Mouse (Mus musculus) forebrain, embryonic 16.5 days (tissue): ENCODE measurements around the gene A530064D06Rik. TPM values are rescaled to one million over a fixed set of nuclear protein-coding genes. Genes with fewer than 3 reads are reported as not detected.
"Not testable (repeated sequence)": the region's sequence is repeated elsewhere in the genome, so short reads cannot be mapped to it uniquely, and the experiment has no call there.

Experiments used
- ATAC-seq: fragments of 200-750 bp; cut with Nextera tagmentation; 2 replicates; pipeline ENCODE4 v1.8.0; 2017; ENCODE audit warnings: mild to moderate bottlenecking, moderate library complexity
- H3K27ac ChIP-seq: fragments of 300-500 bp; sonication (generic); 2 replicates; pipeline ENCODE4 v1.5.1; 2014; ENCODE audit warnings: low read length, control low read depth
- H3K27me3 ChIP-seq: fragments of 300-500 bp; sonication (generic); replicated peaks from 2 replicates; pipeline ENCODE4 v1.6.1; 2014; ENCODE audit warnings: low read length; ENCODE audit not compliant: control insufficient read depth, insufficient read depth
- H3K36me3 ChIP-seq: fragments of 300-500 bp; sonication (generic); 2 replicates; pipeline ENCODE4 v1.6.1; 2014; ENCODE audit not compliant: control insufficient read depth, insufficient read depth
- H3K4me1 ChIP-seq: fragments of 300-500 bp; sonication (generic); replicated peaks from 2 replicates; pipeline ENCODE4 v1.6.1; 2014; ENCODE audit warnings: low read length; ENCODE audit not compliant: control insufficient read depth, insufficient read depth
- H3K4me2 ChIP-seq: fragments of 300-500 bp; sonication (generic); 2 replicates; pipeline ENCODE4 v1.6.1; 2014; ENCODE audit warnings: mild to moderate bottlenecking, low read length, control low read depth
- H3K4me3 ChIP-seq: fragments of 300-500 bp; sonication (generic); replicated peaks from 2 replicates; pipeline ENCODE4 v1.5.1; 2014; ENCODE audit warnings: mild to moderate bottlenecking, low read length, control low read depth
- H3K9ac ChIP-seq: fragments of 300-500 bp; sonication (generic); replicated peaks from 2 replicates; pipeline ENCODE4 v1.6.1; 2014; ENCODE audit warnings: low read depth, low read length, control low read depth
- H3K9me3 ChIP-seq: fragments of 300-500 bp; sonication (generic); 2 replicates; pipeline ENCODE4 v1.6.1; 2016; ENCODE audit warnings: low read length; ENCODE audit not compliant: control insufficient read depth
- WGBS: fragments of 180-500 bp; shearing (Covaris S2); extraction: QIAGEN DNeasy Blood & Tissue Kit; methylation state at CpG from one replicate; pipeline ENCODE4 v1.1.7; 2014; 5-methylcytosine and 5-hydroxymethylcytosine counted together
- polyA plus RNA-seq: library from polyadenylated mRNA; unstranded; fragments of >200 nt; fragmentation: Nextera tagmentation; extraction: Ambion mirVana; gene quantifications from 2 replicates; pipeline ENCODE4 v1.2.1, GENCODE M21; 2015

Gene A530064D06Rik
- not detected in 2 replicates for polyA plus RNA-seq

DNA sequence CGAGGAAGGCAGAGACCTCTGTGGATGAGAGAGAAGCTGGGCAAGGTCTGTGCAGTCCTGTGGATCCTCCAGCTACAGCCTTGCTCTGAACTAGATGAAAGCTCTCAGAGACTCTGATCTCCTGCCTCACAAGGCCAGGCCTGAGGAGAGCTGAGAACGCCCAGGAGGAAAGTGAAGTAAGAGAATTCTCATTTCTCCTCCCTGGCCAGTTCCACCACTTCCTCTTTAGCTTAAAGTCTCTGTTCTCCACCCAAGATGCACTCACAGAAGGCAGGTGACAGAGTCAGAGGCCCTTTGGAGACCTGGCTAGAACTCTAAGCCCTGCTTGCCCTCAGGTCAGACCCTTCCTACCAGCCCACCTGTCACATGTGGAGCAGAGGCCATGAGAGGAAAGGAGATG lies at the start of gene A530064D06Rik:
Gene A530064D06Rik (minus strand): TSS at position 173 of the 400 bp plus-strand sequence.
- H3K4me3 ChIP-seq, H3K9me3 ChIP-seq, H3K36me3 ChIP-seq, H3K27me3 ChIP-seq, H3K9ac ChIP-seq, H3K4me2 ChIP-seq, H3K4me1 ChIP-seq, ATAC-seq, H3K27ac ChIP-seq: not testable (repeated sequence)
- WGBS = 89% methylated on average over 2 of the region's 2 CpGs

DNA sequence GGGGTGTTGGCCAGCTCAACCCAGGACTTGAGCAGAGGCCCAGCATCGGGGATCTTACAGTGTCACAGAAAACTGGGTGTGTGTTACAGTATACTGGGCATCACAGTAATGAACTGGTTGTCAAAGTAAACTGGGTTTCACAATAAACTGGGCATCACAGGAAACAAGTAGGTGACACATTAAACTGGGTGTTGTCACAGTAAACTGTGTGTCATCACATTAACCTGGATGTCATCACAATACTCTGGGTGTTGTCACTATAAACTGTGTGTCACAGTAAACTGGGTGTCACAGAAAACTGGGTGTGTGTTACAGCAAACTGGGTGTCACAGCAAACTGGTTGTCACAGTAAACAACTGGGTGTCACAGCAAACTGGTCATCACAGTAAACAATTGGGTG lies 48.4 kb upstream of the A530064D06Rik start:
- Histone ChIP-seq H3K36me3 (no peaks in the 10 kb centered on the region), H3K27me3 (no peaks in the 10 kb centered on the region), H3K9me3 (no peaks in the 10 kb centered on the region), H3K4me1 (no peaks in the 10 kb centered on the region), H3K9ac (no peak overlapping the region), H3K4me3 (no peak overlapping the region), H3K4me2 (no peak overlapping the region), H3K27ac (no peak overlapping the region)
- 91% methylated on average over 1 of the region's 1 CpGs for WGBS
- no peak for ATAC-seq

DNA sequence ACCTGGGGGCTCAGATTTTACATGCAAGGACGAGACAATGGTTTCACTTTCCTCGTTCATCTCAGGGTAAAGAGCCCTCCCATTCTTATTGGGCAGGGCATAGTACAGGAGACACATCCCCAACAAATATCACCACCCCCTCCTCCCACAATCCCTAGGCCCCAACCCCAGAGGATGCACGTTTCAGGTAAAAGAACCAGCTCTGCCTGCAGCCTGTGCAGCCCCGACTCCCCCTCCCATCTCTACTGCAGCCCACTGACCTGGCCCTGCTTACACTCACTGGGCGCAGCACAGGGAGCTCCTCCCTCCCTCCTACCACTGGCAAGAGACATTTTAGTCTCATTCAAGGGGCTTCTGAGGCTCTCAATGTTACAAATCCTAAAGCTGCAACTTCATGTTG lies 46.4 kb upstream of the A530064D06Rik start:
- H3K9me3 ChIP-seq = no peaks in the 10 kb centered on the region
- ATAC-seq = no peak
- no peak overlapping the region for H3K9ac ChIP-seq
- WGBS = 71% methylated on average over 5 of the region's 5 CpGs
- no peak overlapping the region for H3K27ac ChIP-seq
- no peaks in the 10 kb centered on the region for H3K36me3 ChIP-seq
- H3K4me1 ChIP-seq = no peaks in the 10 kb centered on the region
- H3K4me2 ChIP-seq = no peak overlapping the region
- H3K27me3 ChIP-seq = no peaks in the 10 kb centered on the region
- no peak overlapping the region for H3K4me3 ChIP-seq

DNA sequence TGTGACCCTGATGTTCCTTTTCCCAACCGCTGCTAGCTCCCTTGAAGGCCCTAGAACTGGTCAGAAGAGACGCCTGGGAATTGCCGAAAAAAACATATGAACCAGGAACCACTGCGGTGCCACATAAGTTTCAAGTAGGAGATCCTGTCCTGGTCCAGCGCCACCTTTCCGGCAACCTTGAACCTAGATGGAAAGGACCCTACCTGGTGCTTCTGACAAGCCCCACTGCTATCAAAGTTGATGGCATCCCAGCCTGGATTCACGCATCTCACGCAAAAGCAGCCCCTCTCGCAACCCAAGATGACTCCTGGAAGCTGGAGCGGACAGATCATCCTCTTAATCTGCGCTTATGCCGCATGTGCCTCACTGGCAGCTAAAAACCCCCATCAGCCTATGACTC lies 45.5 kb upstream of the A530064D06Rik start:
- Histone ChIP-seq H3K4me3 (no peak overlapping the region), H3K4me2 (no peak overlapping the region), H3K9me3 (no peaks in the 10 kb centered on the region), H3K9ac (no peak overlapping the region), H3K27ac (no peak overlapping the region), H3K27me3 (no peaks in the 10 kb centered on the region), H3K4me1 (no peaks in the 10 kb centered on the region), H3K36me3 (no peaks in the 10 kb centered on the region)
- ATAC-seq = no peak
- 96% methylated on average over 12 of the region's 12 CpGs for WGBS

DNA sequence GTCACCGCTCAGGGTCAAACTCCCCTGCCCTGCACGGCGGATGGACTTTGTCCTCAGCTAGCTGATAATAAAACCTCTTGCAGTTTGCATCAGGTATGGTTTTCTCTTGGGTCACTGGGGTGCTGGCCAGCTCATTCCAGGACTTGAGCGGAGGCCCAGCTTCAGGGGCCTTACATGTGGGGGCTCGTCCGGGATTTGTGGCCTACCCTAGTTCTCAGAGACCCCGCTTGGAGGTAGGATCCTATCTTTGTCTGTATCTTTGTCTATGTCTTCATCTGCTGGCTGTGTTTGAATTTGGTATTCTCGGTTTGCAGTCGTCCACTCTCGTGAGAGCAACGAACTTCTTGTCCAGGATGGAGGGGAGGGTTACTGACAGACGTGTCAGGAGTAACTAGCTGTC lies 36.0 kb upstream of the A530064D06Rik start:
- no peak overlapping the region for H3K27ac ChIP-seq
- no peak overlapping the region for H3K4me2 ChIP-seq
- H3K4me3 ChIP-seq = no peak overlapping the region
- H3K36me3 ChIP-seq = no peaks in the 10 kb centered on the region
- H3K9ac ChIP-seq = no peak overlapping the region
- no peaks in the 10 kb centered on the region for H3K27me3 ChIP-seq
- 0 out of 2 replicates have a peak, but pooled peaks cover 4% of the 10 kb centered on the region for H3K9me3 ChIP-seq
- no peak for ATAC-seq
- WGBS = 97% methylated on average over 12 of the region's 12 CpGs
- H3K4me1 ChIP-seq = no peaks in the 10 kb centered on the region

DNA sequence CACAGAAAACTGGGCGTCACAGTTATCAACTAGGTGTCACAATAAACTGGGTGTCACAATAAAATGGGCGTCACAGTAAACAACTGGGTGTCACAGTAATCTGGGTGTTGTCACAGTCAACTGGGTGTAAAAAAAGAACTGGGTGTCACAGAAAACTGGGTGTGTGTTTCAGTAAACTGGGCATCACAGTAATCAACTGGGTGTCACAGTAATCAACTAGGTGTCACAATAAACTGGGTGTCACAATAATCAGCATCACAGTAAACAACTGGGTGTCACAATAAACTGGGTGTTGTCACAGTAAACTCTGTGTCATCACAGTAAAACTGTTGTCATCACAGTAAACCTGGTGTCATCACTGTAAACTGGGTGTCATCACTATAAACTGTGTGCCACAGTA lies 25.3 kb upstream of the A530064D06Rik start:
- H3K4me1 ChIP-seq = no peaks in the 10 kb centered on the region
- H3K36me3 ChIP-seq = no peaks in the 10 kb centered on the region
- WGBS = 86% methylated on average over 2 of the region's 2 CpGs
- ATAC-seq = no peak
- H3K4me2 ChIP-seq = no peak overlapping the region
- H3K9me3 ChIP-seq = no peaks in the 10 kb centered on the region
- no peak overlapping the region for H3K27ac ChIP-seq
- no peak overlapping the region for H3K9ac ChIP-seq
- no peaks in the 10 kb centered on the region for H3K27me3 ChIP-seq
- no peak overlapping the region for H3K4me3 ChIP-seq

DNA sequence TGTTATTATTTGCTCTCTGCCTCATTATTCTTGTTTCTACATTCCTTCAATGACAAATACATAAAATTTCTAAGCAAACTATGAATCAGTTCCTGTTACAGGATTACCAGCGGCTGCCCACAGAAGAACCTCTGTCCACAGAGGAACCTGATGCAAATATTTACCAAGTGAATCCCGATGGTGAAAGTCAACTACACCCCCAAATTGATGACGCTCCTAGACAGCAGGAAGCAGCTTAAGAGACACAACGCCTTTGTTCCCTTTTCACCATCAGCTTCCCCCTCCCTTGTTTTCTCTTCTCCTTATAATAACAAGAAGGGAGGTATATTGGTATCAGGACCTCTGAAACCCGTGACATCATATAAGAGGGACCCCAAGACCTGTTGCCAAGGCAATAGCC lies 18.2 kb upstream of the A530064D06Rik start:
- Histone ChIP-seq H3K4me1 (no peaks in the 10 kb centered on the region), H3K27ac (no peak overlapping the region), H3K9ac (no peak overlapping the region), H3K27me3 (no peaks in the 10 kb centered on the region), H3K4me2 (no peak overlapping the region), H3K9me3 (no peaks in the 10 kb centered on the region), H3K4me3 (no peak overlapping the region), H3K36me3 (no peaks in the 10 kb centered on the region)
- no peak for ATAC-seq
- 84% methylated on average over 5 of the region's 5 CpGs for WGBS

DNA sequence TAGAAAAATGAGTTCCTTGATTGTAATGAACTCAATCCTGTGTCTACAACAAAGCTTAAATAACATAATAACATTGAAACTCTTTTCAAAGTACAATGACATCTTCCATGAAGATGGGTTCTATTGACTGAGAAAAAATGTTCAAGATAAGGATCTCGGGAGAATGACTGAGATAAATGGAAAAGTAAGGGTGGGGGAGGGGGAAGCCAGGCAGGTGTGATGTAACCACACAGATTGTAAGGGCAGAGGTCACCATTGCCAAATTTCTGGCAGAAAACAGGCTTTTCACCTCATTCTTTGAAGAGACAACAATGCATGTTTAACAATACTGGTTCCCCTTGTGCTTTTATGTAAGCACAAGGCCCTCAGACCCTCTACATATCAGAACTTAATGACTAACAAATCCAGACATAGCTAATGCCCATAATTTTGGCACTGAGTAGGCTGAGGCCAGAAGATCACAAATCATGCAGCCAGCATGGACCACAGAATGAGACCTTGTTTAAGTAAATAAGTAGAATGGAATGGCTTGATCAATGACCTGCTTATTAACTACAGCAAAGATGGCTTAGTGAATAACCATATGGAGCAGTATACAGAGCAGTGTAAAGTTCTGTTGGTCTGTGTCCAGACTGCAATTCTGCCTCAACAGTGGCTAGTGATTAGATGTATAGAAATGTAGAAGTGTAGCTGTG lies 9.5 kb downstream of the A530064D06Rik start:
- no peak for ATAC-seq
- WGBS = 57% methylated on average over 1 of the region's 1 CpGs
- Histone ChIP-seq H3K27ac (no peak overlapping the region), H3K4me1 (no peaks in the 10 kb centered on the region), H3K27me3 (no peaks in the 10 kb centered on the region), H3K9ac (no peak overlapping the region), H3K36me3 (no peaks in the 10 kb centered on the region), H3K4me2 (no peak overlapping the region), H3K9me3 (peaks cover 5% of the 10 kb centered on the region; the same call in 1 of the 2 replicates), H3K4me3 (no peak overlapping the region)

DNA sequence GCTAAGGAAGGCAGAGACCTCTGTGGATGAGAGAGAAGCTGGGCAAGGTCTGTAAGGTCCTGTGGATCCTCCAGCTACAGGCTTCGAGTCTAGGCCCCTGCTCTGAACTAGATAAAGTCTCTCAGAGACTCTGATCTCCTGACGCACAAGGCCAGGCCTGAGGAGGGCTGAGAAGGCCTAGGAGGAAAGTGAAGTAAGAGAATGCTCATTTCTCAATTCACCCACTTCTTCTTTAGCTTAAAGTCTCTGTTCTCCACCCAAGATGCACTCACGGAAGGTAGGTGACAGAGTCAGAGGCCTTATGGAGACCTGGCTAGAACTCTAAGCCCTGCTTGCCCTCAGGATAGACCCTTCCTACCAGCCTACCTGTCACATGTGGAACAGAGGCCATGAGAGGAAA lies 21.0 kb downstream of the A530064D06Rik start, which contains the start of gene 9830107B12Rik:
Gene 9830107B12Rik (minus strand): TSS at position 149 of the 400 bp plus-strand sequence.
- Histone ChIP-seq H3K4me1 (no peaks in the 10 kb centered on the region), H3K9me3 (no peaks in the 10 kb centered on the region), H3K36me3 (no peaks in the 10 kb centered on the region), H3K4me3 (no peak within 1 kb of the TSS), H3K27ac (no peak within 1 kb of the TSS), H3K9ac (no peak within 1 kb of the TSS), H3K4me2 (no peak within 1 kb of the TSS), H3K27me3 (no peaks in the 10 kb centered on the region)
- no peak for ATAC-seq
- WGBS = 74% methylated on average over 3 of the region's 3 CpGs

DNA sequence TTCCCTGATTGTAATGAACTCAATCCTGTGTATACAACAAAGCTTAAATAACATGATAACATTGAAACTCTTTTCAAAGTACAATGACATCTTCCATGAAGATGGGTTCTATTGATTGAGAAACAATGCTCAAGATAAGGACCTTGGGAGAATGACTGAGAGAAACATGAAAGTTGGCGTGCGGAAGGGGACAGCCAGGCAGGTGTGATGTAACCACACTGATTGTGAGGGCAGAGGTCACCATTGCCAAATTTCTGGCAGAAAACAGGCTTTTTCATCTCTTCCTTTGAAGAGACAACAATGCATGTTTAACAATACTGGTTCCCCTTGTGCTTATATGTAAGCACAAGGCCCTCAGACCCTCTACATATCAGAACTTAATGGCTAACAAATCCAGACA lies 34.3 kb downstream of the A530064D06Rik start:
- Histone ChIP-seq H3K36me3 (no peaks in the 10 kb centered on the region), H3K9ac (no peak overlapping the region), H3K9me3 (no peaks in the 10 kb centered on the region), H3K4me3 (no peak overlapping the region), H3K4me1 (no peaks in the 10 kb centered on the region), H3K4me2 (no peak overlapping the region), H3K27me3 (no peaks in the 10 kb centered on the region), H3K27ac (no peak overlapping the region)
- no peak for ATAC-seq
- WGBS = 94% methylated on average over 2 of the region's 2 CpGs
